Mouse (Mus musculus): ENCODE measurements around the gene Klk8. TPM values are rescaled to one million over a fixed set of nuclear protein-coding genes. Genes with fewer than 3 reads are reported as not detected.

Klk8 gene
- 16.0 and 17.3 TPM in 2 replicates for polyA plus RNA-seq (2016; fragmentation: Nextera tagmentation; extraction: Ambion mirVana)

- H3K9me3 ChIP-seq (replicated peaks) = no peaks in the 10 kb centered on the region
- H3K36me3 ChIP-seq = no peaks in the 10 kb centered on the region
- peaks cover 7% of the 10 kb centered on the region; the same call in 1 of the 2 replicates for H3K4me1 ChIP-seq
- peak within 1 kb of the TSS; percentile 50 for H3K4me3 ChIP-seq
- no peak within 1 kb of the TSS for H3K9ac ChIP-seq
- under 1% methylated on average over 28 of the region's 28 CpGs for WGBS (ENCODE audit: insufficient replicate concordance)
- H3K27ac ChIP-seq = no peak within 1 kb of the TSS
- peak within 1 kb of the TSS; percentile 67 for H3K4me2 ChIP-seq
- H3K27me3 ChIP-seq (replicated peaks) = peaks cover 37% of the 10 kb centered on the region
- ATAC-seq = no peak
Measured at GRCm38 (mm10) chr7:43797333-43797769, at the start of gene Klk8. Gene Klk8 (plus strand): TSS chr7:43797577.

- Histone ChIP-seq H3K27ac (no peak overlapping the region), H3K27me3 (replicated peaks) (no peaks in the 10 kb centered on the region), H3K4me1 (no peaks in the 10 kb centered on the region), H3K4me2 (no peak overlapping the region), H3K36me3 (no peaks in the 10 kb centered on the region), H3K4me3 (no peak overlapping the region), H3K9ac (no peak overlapping the region), H3K9me3 (replicated peaks) (no peaks in the 10 kb centered on the region)
- 21% methylated on average over 1 of the region's 1 CpGs for WGBS (ENCODE audit: insufficient replicate concordance)
- ATAC-seq = no peak
Measured at GRCm38 (mm10) chr7:43747788-43748187, 49.6 kb upstream of the Klk8 start.

- H3K4me1 ChIP-seq = no peaks in the 10 kb centered on the region
- H3K4me2 ChIP-seq = no peak overlapping the region
- H3K27ac ChIP-seq = no peak overlapping the region
- whole genome bisulfite sequencing (ENCODE audit: insufficient replicate concordance) = 13% methylated on average over 2 of the region's 2 CpGs
- ATAC-seq = no peak
- H3K9ac ChIP-seq = no peak overlapping the region
- H3K9me3 ChIP-seq (replicated peaks) = no peaks in the 10 kb centered on the region
- H3K27me3 ChIP-seq (replicated peaks) = no peaks in the 10 kb centered on the region
- H3K36me3 ChIP-seq = no peaks in the 10 kb centered on the region
- H3K4me3 ChIP-seq = no peak overlapping the region
Measured at GRCm38 (mm10) chr7:43752806-43753205, 44.6 kb upstream of the Klk8 start.

GRCm38 (mm10) chr7:43766484-43766883, 30.9 kb upstream of the Klk8 start:
- H3K27ac ChIP-seq = no peak overlapping the region
- no peaks in the 10 kb centered on the region for H3K4me1 ChIP-seq
- no peaks in the 10 kb centered on the region for H3K27me3 ChIP-seq (replicated peaks)
- no peak overlapping the region for H3K9ac ChIP-seq
- H3K36me3 ChIP-seq = no peaks in the 10 kb centered on the region
- H3K4me2 ChIP-seq = no peak overlapping the region
- H3K4me3 ChIP-seq = no peak overlapping the region
- no peak for ATAC-seq
- H3K9me3 ChIP-seq (replicated peaks) = no peaks in the 10 kb centered on the region
- 40% methylated on average over 8 of the region's 8 CpGs for WGBS (ENCODE audit: insufficient replicate concordance)

- Histone ChIP-seq H3K4me3 (no peak within 1 kb of the TSS), H3K9ac (no peak within 1 kb of the TSS), H3K27ac (no peak within 1 kb of the TSS), H3K9me3 (replicated peaks) (no peaks in the 10 kb centered on the region), H3K36me3 (no peaks in the 10 kb centered on the region), H3K27me3 (replicated peaks) (no peaks in the 10 kb centered on the region), H3K4me2 (no peak within 1 kb of the TSS), H3K4me1 (no peaks in the 10 kb centered on the region)
- no peak for ATAC-seq
- 66% methylated on average over 4 of the region's 4 CpGs for WGBS (ENCODE audit: insufficient replicate concordance)
Measured at GRCm38 (mm10) chr7:43768597-43768996, 28.8 kb upstream of the Klk8 start, which contains the start of gene Klk12. Gene Klk12 (plus strand): TSS chr7:43768897.

GRCm38 (mm10) chr7:43769636-43770035, 27.7 kb upstream of the Klk8 start:
- 80% methylated on average over 8 of the region's 8 CpGs for WGBS (ENCODE audit: insufficient replicate concordance)
- no peaks in the 10 kb centered on the region for H3K9me3 ChIP-seq (replicated peaks)
- H3K27me3 ChIP-seq (replicated peaks) = no peaks in the 10 kb centered on the region
- H3K4me3 ChIP-seq = no peak overlapping the region
- no peak for ATAC-seq
- H3K27ac ChIP-seq = no peak overlapping the region
- no peak overlapping the region for H3K9ac ChIP-seq
- H3K4me1 ChIP-seq = no peaks in the 10 kb centered on the region
- no peaks in the 10 kb centered on the region for H3K36me3 ChIP-seq
- no peak overlapping the region for H3K4me2 ChIP-seq

GRCm38 (mm10) chr7:43770701-43771100, 26.7 kb upstream of the Klk8 start:
- Histone ChIP-seq H3K4me2 (no peak overlapping the region), H3K27ac (no peak overlapping the region), H3K4me1 (no peaks in the 10 kb centered on the region), H3K9me3 (replicated peaks) (no peaks in the 10 kb centered on the region), H3K4me3 (no peak overlapping the region), H3K36me3 (no peaks in the 10 kb centered on the region), H3K9ac (no peak overlapping the region), H3K27me3 (replicated peaks) (no peaks in the 10 kb centered on the region)
- no peak; the same call in 1 of the 2 replicates for ATAC-seq
- WGBS (ENCODE audit: insufficient replicate concordance) = 77% methylated on average over 10 of the region's 10 CpGs

GRCm38 (mm10) chr7:43771916-43772315, 25.5 kb upstream of the Klk8 start:
- Histone ChIP-seq H3K4me2 (no peak overlapping the region), H3K36me3 (no peaks in the 10 kb centered on the region), H3K9ac (no peak overlapping the region), H3K4me1 (no peaks in the 10 kb centered on the region), H3K27ac (no peak overlapping the region), H3K4me3 (no peak overlapping the region), H3K9me3 (replicated peaks) (no peaks in the 10 kb centered on the region), H3K27me3 (replicated peaks) (no peaks in the 10 kb centered on the region)
- no peak for ATAC-seq
- WGBS (ENCODE audit: insufficient replicate concordance) = 79% methylated on average over 6 of the region's 6 CpGs

- no peak overlapping the region for H3K4me3 ChIP-seq
- H3K9ac ChIP-seq = no peak overlapping the region
- H3K4me2 ChIP-seq = no peak overlapping the region
- ATAC-seq = no peak
- no peaks in the 10 kb centered on the region for H3K36me3 ChIP-seq
- no peaks in the 10 kb centered on the region for H3K27me3 ChIP-seq (replicated peaks)
- H3K9me3 ChIP-seq (replicated peaks) = no peaks in the 10 kb centered on the region
- WGBS (ENCODE audit: insufficient replicate concordance) = 66% methylated on average over 3 of the region's 3 CpGs
- H3K27ac ChIP-seq = no peak overlapping the region
- H3K4me1 ChIP-seq = no peaks in the 10 kb centered on the region
Measured at GRCm38 (mm10) chr7:43772901-43773300, 24.5 kb upstream of the Klk8 start.

GRCm38 (mm10) chr7:43774364-43774763, 23.0 kb upstream of the Klk8 start, which contains the start of gene Klk11:
Gene Klk11 (plus strand): TSS chr7:43774604.
- no peaks in the 10 kb centered on the region for H3K9me3 ChIP-seq (replicated peaks)
- H3K4me2 ChIP-seq = no peak within 1 kb of the TSS
- 79% methylated on average over 5 of the region's 5 CpGs for WGBS (ENCODE audit: insufficient replicate concordance)
- no peak within 1 kb of the TSS for H3K4me3 ChIP-seq
- no peak within 1 kb of the TSS for H3K9ac ChIP-seq
- H3K27ac ChIP-seq = no peak within 1 kb of the TSS
- H3K4me1 ChIP-seq = no peaks in the 10 kb centered on the region
- ATAC-seq = no peak
- H3K27me3 ChIP-seq (replicated peaks) = no peaks in the 10 kb centered on the region
- H3K36me3 ChIP-seq = no peaks in the 10 kb centered on the region

GRCm38 (mm10) chr7:43774802-43775201, 22.6 kb upstream of the Klk8 start:
- Histone ChIP-seq H3K4me3 (no peak overlapping the region), H3K27me3 (replicated peaks) (no peaks in the 10 kb centered on the region), H3K4me2 (no peak overlapping the region), H3K36me3 (no peaks in the 10 kb centered on the region), H3K9ac (no peak overlapping the region), H3K9me3 (replicated peaks) (no peaks in the 10 kb centered on the region), H3K4me1 (no peaks in the 10 kb centered on the region), H3K27ac (no peak overlapping the region)
- no peak for ATAC-seq
- 63% methylated on average over 5 of the region's 6 CpGs for WGBS (ENCODE audit: insufficient replicate concordance)

- Histone ChIP-seq H3K36me3 (no peaks in the 10 kb centered on the region), H3K9me3 (replicated peaks) (no peaks in the 10 kb centered on the region), H3K4me2 (no peak overlapping the region), H3K27ac (no peak overlapping the region), H3K4me1 (no peaks in the 10 kb centered on the region), H3K9ac (no peak overlapping the region), H3K4me3 (no peak overlapping the region), H3K27me3 (replicated peaks) (no peaks in the 10 kb centered on the region)
- no peak for ATAC-seq
- 57% methylated on average over 7 of the region's 7 CpGs for WGBS (ENCODE audit: insufficient replicate concordance)
Measured at GRCm38 (mm10) chr7:43775311-43776057, 21.9 kb upstream of the Klk8 start.
